Mouse (Mus musculus) cerebellum, adult (tissue): ENCODE measurements around the gene Fut2.

Experiments
- ATAC-seq: cut with Nextera tagmentation; 2 replicates; pipeline ENCODE4 v1.9.2; 2017; ENCODE audit warnings: mild to moderate bottlenecking, moderate library complexity, mixed read lengths; ENCODE audit not compliant: insufficient number of reproducible peaks, low FRiP score, low TSS enrichment

Fut2 gene

GRCm38 (mm10) chr7:45640191-45640957 lies 25.8 kb downstream of the Fut2 start:
- no peak for ATAC-seq

GRCm38 (mm10) chr7:45639561-45640027 lies 26.6 kb downstream of the Fut2 start, which contains the start of gene Mamstr:
TSS of gene Mamstr (plus strand) at chr7:45639977.
- ATAC-seq = no peak

GRCm38 (mm10) chr7:45638623-45639401 lies 27.4 kb downstream of the Fut2 start:
- ATAC-seq = peak; percentile 80

GRCm38 (mm10) chr7:45637710-45638109 lies 28.5 kb downstream of the Fut2 start:
- ATAC-seq = no peak

- ATAC-seq = no peak
Measured at GRCm38 (mm10) chr7:45635711-45636688, 30.2 kb downstream of the Fut2 start.

GRCm38 (mm10) chr7:45634946-45635681 lies 31.1 kb downstream of the Fut2 start:
- ATAC-seq = no peak

- 0 out of 2 replicates have a peak, but pooled peaks have one; percentile 32 for ATAC-seq
Measured at GRCm38 (mm10) chr7:45632499-45632898, 33.7 kb downstream of the Fut2 start.

- ATAC-seq = no peak
Measured at GRCm38 (mm10) chr7:45630064-45630907, 35.9 kb downstream of the Fut2 start.

GRCm38 (mm10) chr7:45628364-45629294 lies 37.6 kb downstream of the Fut2 start:
- ATAC-seq = peak; percentile 81; the same call in 1 of the 2 replicates

- ATAC-seq = no peak
Measured at GRCm38 (mm10) chr7:45627261-45627660, 38.9 kb downstream of the Fut2 start, which contains the start of gene Rasip1. TSS of gene Rasip1 (plus strand) at chr7:45627488.

- ATAC-seq = no peak
Measured at GRCm38 (mm10) chr7:45626571-45627076, 39.6 kb downstream of the Fut2 start.

GRCm38 (mm10) chr7:45625481-45625880 lies 40.7 kb downstream of the Fut2 start:
- no peak for ATAC-seq

GRCm38 (mm10) chr7:45624718-45625117 lies 41.5 kb downstream of the Fut2 start:
- ATAC-seq = no peak

- no peak for ATAC-seq
Measured at GRCm38 (mm10) chr7:45623507-45623906, 42.7 kb downstream of the Fut2 start.

GRCm38 (mm10) chr7:45621443-45621842 lies 44.8 kb downstream of the Fut2 start, which contains the start of gene Izumo1:
TSS of gene Izumo1 (plus strand) at chr7:45621811.
- no peak for ATAC-seq

GRCm38 (mm10) chr7:45619592-45619991 lies 46.6 kb downstream of the Fut2 start:
- no peak for ATAC-seq

GRCm38 (mm10) chr7:45618316-45618715 lies 47.9 kb downstream of the Fut2 start:
- ATAC-seq = no peak
